Mouse (Mus musculus) right cerebral cortex, adult 18-20 months (tissue): ENCODE results near the gene Hgfac.
A peak's percentile ranks its signal among the peaks of the same experiment; 100 is the strongest.

ENCODE experiments used
- DNase-seq: peaks from one replicate; pipeline ENCODE4 v3.0.0; 2022; ENCODE audit warnings: mixed read lengths

Hgfac gene

GRCm38 (mm10) chr5:35041268-35041829 is at the start of gene Hgfac:
Gene Hgfac, plus strand, starts transcription at chr5:35041509.
- no peak for DNase-seq

GRCm38 (mm10) chr5:34998754-34999153 is 42.6 kb upstream of the Hgfac start:
- no peak for DNase-seq

GRCm38 (mm10) chr5:34999281-34999680 is 42.0 kb upstream of the Hgfac start:
- no peak for DNase-seq

- DNase-seq, result no peak
These were observed 41.0 kb upstream of the Hgfac start for GRCm38 (mm10) chr5:35000323-35000722.

GRCm38 (mm10) chr5:35001144-35001543 is 40.2 kb upstream of the Hgfac start:
- DNase-seq, result no peak

- DNase-seq, result no peak
These were observed 37.6 kb upstream of the Hgfac start for GRCm38 (mm10) chr5:35003611-35004162.

- DNase-seq, result no peak
These were observed 36.5 kb upstream of the Hgfac start for GRCm38 (mm10) chr5:35004769-35005168.

- DNase-seq, result no peak
These were observed 35.6 kb upstream of the Hgfac start for GRCm38 (mm10) chr5:35005659-35006058.

- DNase-seq, result no peak
These were observed 34.7 kb upstream of the Hgfac start for GRCm38 (mm10) chr5:35006599-35006998.

- DNase-seq, result no peak
These were observed 32.1 kb upstream of the Hgfac start for GRCm38 (mm10) chr5:35009163-35009562.

- no peak for DNase-seq
These were observed 30.7 kb upstream of the Hgfac start for GRCm38 (mm10) chr5:35010656-35011055.

- no peak for DNase-seq
These were observed 30.0 kb upstream of the Hgfac start for GRCm38 (mm10) chr5:35011156-35011923.

- DNase-seq, result no peak
These were observed 27.3 kb upstream of the Hgfac start for GRCm38 (mm10) chr5:35014036-35014435.

- peak; percentile 34 for DNase-seq
These were observed 21.5 kb upstream of the Hgfac start for GRCm38 (mm10) chr5:35019673-35020300.

GRCm38 (mm10) chr5:35020410-35021241 is 20.7 kb upstream of the Hgfac start:
- DNase-seq, result no peak

- DNase-seq, result no peak
These were observed 16.3 kb upstream of the Hgfac start for GRCm38 (mm10) chr5:35024975-35025374.

- DNase-seq, result no peak
These were observed 12.0 kb upstream of the Hgfac start for GRCm38 (mm10) chr5:35029303-35029702.

GRCm38 (mm10) chr5:35029755-35030154 is 11.6 kb upstream of the Hgfac start:
- DNase-seq, result no peak

GRCm38 (mm10) chr5:35033068-35033467 is 8.2 kb upstream of the Hgfac start:
- no peak for DNase-seq

- DNase-seq, result no peak
These were observed 7.7 kb upstream of the Hgfac start for GRCm38 (mm10) chr5:35033619-35034018.

- no peak for DNase-seq
These were observed 6.2 kb upstream of the Hgfac start for GRCm38 (mm10) chr5:35035141-35035540.

GRCm38 (mm10) chr5:35035795-35036194 is 5.5 kb upstream of the Hgfac start:
- DNase-seq, result peak; percentile 44

- DNase-seq, result no peak
These were observed 3.9 kb upstream of the Hgfac start for GRCm38 (mm10) chr5:35037438-35037837.
